Mouse (Mus musculus) heart, embryonic 11.5 days (tissue): ENCODE data around the gene Pkdcc. TPM values are rescaled to one million over a fixed set of nuclear protein-coding genes. Genes with fewer than 3 reads are reported as not detected.
A peak's percentile ranks its signal among the peaks of the same experiment; 100 is the strongest.

Source experiments
- ATAC-seq: fragments of 200-750 bp; cut with Nextera tagmentation; replicated peaks from 2 replicates; pipeline ENCODE4 v1.8.0; 2017; ENCODE audit warnings: moderate library complexity; ENCODE audit not compliant: insufficient number of reproducible peaks, low FRiP score, low TSS enrichment
- H3K27ac ChIP-seq: fragments of 300-500 bp; sonication (generic); 2 replicates; pipeline ENCODE4 v1.5.1; 2014; ENCODE audit warnings: mild to moderate bottlenecking, low read depth, low read length
- H3K27me3 ChIP-seq: fragments of 300-500 bp; sonication (generic); 2 replicates; pipeline ENCODE4 v1.6.1; 2014; ENCODE audit warnings: mild to moderate bottlenecking, low read length, mixed read lengths; ENCODE audit not compliant: control insufficient read depth, insufficient read depth
- H3K36me3 ChIP-seq: fragments of 300-500 bp; sonication (generic); 2 replicates; pipeline ENCODE4 v1.6.1; 2014; ENCODE audit warnings: mild to moderate bottlenecking, low read length, moderate library complexity, mixed read lengths; ENCODE audit not compliant: control insufficient read depth, insufficient read depth
- H3K4me1 ChIP-seq: fragments of 300-500 bp; sonication (generic); 2 replicates; pipeline ENCODE4 v1.6.1; 2014; ENCODE audit warnings: low read length; ENCODE audit not compliant: control insufficient read depth, insufficient read depth
- H3K4me2 ChIP-seq: fragments of 300-500 bp; sonication (generic); 2 replicates; pipeline ENCODE4 v1.6.1; 2014; ENCODE audit warnings: mild to moderate bottlenecking, moderate library complexity
- H3K4me3 ChIP-seq: fragments of 300-500 bp; sonication (generic); 2 replicates; pipeline ENCODE4 v1.5.1; 2014; ENCODE audit warnings: low read depth, low read length
- H3K9ac ChIP-seq: fragments of 300-500 bp; sonication (generic); 2 replicates; pipeline ENCODE4 v1.6.1; 2014; ENCODE audit warnings: mild to moderate bottlenecking, low read depth, low read length, moderate library complexity
- H3K9me3 ChIP-seq: fragments of 300-500 bp; sonication (generic); replicated peaks from 2 replicates; pipeline ENCODE4 v1.6.1; 2016; ENCODE audit warnings: low read length; ENCODE audit not compliant: control insufficient read depth
- WGBS: fragments of 180-500 bp; shearing (Covaris S2); extraction: QIAGEN DNeasy Blood & Tissue Kit; methylation state at CpG from one replicate; pipeline ENCODE4 v1.1.7; 2014; ENCODE audit not compliant: insufficient replicate concordance; 5-methylcytosine and 5-hydroxymethylcytosine counted together
- polyA plus RNA-seq: library from polyadenylated mRNA; unstranded; fragments of >200 nt; fragmentation: Nextera tagmentation; extraction: Ambion mirVana; gene quantifications from 2 replicates; pipeline ENCODE4 v1.2.1, GENCODE M21; 2014

The Pkdcc gene
- polyA plus RNA-seq, result 17.9 and 18.0 TPM in 2 replicates

DNA sequence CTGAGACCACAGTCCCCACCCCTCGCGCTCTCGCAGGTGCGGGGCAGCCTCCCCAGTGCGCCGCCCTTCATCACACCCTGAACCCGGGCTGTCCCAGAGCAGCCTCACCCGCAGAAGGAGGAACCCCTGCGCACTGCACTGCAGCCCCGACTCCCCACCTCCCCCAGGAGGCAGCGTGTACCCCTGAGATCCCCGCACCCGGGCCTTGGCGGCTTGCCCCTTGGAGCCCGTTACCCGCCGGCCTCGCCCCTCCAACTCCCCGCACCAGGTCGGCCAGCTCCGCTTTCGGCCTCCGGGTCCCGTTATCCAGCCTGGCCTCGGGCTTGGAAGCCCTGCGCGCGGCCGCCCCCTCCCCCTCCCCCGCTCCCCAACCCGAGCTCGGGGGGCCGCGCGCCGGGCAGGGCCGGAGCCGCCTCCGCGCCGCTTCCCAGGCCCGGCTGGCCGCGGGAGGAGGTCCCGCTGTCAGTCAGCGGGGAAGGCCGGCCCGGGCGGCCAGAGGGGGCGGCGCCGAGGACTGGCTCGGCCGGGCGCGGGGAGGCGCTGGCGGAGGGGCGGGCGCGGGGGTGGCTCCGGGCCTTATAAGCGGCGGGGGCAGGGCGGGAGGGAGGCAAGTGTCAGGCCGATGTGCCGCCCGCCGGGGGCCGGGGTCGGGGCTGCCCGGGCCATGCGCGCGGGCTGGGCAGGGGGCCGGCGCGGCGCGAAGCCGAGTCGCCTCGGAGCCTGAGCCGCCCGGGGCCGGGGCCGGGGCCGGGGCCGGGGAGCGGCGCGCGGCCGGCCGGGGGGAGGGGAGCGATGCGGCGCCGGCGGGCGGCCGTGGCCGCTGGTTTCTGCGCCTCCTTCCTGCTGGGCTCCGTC lies at the start of gene Pkdcc:
Pkdcc (plus strand) TSS at position 619 of the 855 bp plus-strand sequence.
- no peaks in the 10 kb centered on the region for H3K27me3 ChIP-seq

DNA sequence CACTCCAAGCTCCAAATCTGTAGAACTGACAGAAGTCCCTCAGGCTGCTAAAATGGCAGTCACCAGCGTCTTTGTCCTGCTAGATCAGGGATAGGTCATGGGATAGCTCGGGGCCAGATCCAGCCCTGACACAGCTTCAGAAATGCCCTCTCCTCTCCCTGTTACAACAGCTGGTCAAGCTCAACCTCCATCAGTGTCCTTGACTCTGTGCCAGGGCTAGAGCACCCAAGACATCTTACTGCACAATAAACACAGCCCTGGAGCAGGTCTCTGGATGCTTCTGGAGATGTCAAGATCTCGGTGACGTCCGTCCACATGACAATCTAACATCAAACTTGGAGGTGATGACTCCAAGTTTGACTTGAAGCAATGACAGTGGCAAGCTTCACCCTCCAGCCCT lies 48.9 kb upstream of the Pkdcc start:
- H3K36me3 ChIP-seq, result no peaks in the 10 kb centered on the region
- H3K4me2 ChIP-seq, result no peak overlapping the region
- H3K9ac ChIP-seq, result no peak overlapping the region
- ATAC-seq, result no peak
- H3K27ac ChIP-seq, result no peak overlapping the region
- no peaks in the 10 kb centered on the region for H3K27me3 ChIP-seq
- 54% methylated on average over 5 of the region's 5 CpGs for WGBS
- no peak overlapping the region for H3K4me3 ChIP-seq
- H3K4me1 ChIP-seq, result peaks cover 22% of the 10 kb centered on the region
- peaks cover under 1% of the 10 kb centered on the region; the same call in 1 of the 2 replicates for H3K9me3 ChIP-seq

More for the DNA sequence above, at the start of gene Pkdcc:
- Histone ChIP-seq H3K9me3 (no peaks in the 10 kb centered on the region), H3K9ac (peak within 1 kb of the TSS; percentile 99), H3K27ac (peak within 1 kb of the TSS; percentile 96), H3K4me2 (peak within 1 kb of the TSS; percentile 85), H3K4me3 (peak within 1 kb of the TSS; percentile 94), H3K4me1 (peaks cover 44% of the 10 kb centered on the region), H3K36me3 (no peaks in the 10 kb centered on the region)
- WGBS, result 2% methylated on average over 57 of the region's 105 CpGs
- ATAC-seq, result peak; percentile 80

- no peaks in the 10 kb centered on the region for H3K27me3 ChIP-seq
- 83% methylated on average over 4 of the region's 4 CpGs for WGBS
These were observed 38.9 kb upstream of the Pkdcc start for GRCm38 (mm10) chr17:83176146-83176545.

GRCm38 (mm10) chr17:83178483-83179150 lies 36.5 kb upstream of the Pkdcc start:
- Histone ChIP-seq H3K4me3 (no peak overlapping the region), H3K4me1 (peaks cover 3% of the 10 kb centered on the region; the same call in 1 of the 2 replicates), H3K27ac (no peak overlapping the region), H3K9me3 (no peaks in the 10 kb centered on the region), H3K27me3 (no peaks in the 10 kb centered on the region), H3K9ac (no peak overlapping the region), H3K4me2 (no peak overlapping the region), H3K36me3 (no peaks in the 10 kb centered on the region)
- no peak for ATAC-seq
- 69% methylated on average over 9 of the region's 9 CpGs for WGBS

More at GRCm38 (mm10) chr17:83176146-83176545, 38.9 kb upstream of the Pkdcc start:
- H3K9ac ChIP-seq, result no peak overlapping the region
- H3K9me3 ChIP-seq, result peaks cover 6% of the 10 kb centered on the region
- H3K4me1 ChIP-seq, result peaks cover 3% of the 10 kb centered on the region; the same call in 1 of the 2 replicates
- H3K4me2 ChIP-seq, result no peak overlapping the region
- no peak for ATAC-seq
- H3K36me3 ChIP-seq, result no peaks in the 10 kb centered on the region
- H3K27ac ChIP-seq, result no peak overlapping the region
- no peak overlapping the region for H3K4me3 ChIP-seq

GRCm38 (mm10) chr17:83179151-83179531 lies 36.0 kb upstream of the Pkdcc start:
- H3K4me1 ChIP-seq, result peaks cover 3% of the 10 kb centered on the region; the same call in 1 of the 2 replicates
- H3K36me3 ChIP-seq, result no peaks in the 10 kb centered on the region
- 62% methylated on average over 6 of the region's 6 CpGs for WGBS
- H3K4me3 ChIP-seq, result no peak overlapping the region
- no peaks in the 10 kb centered on the region for H3K27me3 ChIP-seq
- H3K9ac ChIP-seq, result no peak overlapping the region
- ATAC-seq, result no peak
- no peaks in the 10 kb centered on the region for H3K9me3 ChIP-seq
- H3K4me2 ChIP-seq, result no peak overlapping the region
- no peak overlapping the region for H3K27ac ChIP-seq

GRCm38 (mm10) chr17:83179569-83179968 lies 35.5 kb upstream of the Pkdcc start:
- Histone ChIP-seq H3K36me3 (no peaks in the 10 kb centered on the region), H3K4me3 (no peak overlapping the region), H3K9ac (no peak overlapping the region), H3K27me3 (no peaks in the 10 kb centered on the region), H3K9me3 (no peaks in the 10 kb centered on the region), H3K4me2 (no peak overlapping the region), H3K27ac (no peak overlapping the region), H3K4me1 (peaks cover 3% of the 10 kb centered on the region; the same call in 1 of the 2 replicates)
- 60% methylated on average over 4 of the region's 4 CpGs for WGBS
- ATAC-seq, result no peak

DNA sequence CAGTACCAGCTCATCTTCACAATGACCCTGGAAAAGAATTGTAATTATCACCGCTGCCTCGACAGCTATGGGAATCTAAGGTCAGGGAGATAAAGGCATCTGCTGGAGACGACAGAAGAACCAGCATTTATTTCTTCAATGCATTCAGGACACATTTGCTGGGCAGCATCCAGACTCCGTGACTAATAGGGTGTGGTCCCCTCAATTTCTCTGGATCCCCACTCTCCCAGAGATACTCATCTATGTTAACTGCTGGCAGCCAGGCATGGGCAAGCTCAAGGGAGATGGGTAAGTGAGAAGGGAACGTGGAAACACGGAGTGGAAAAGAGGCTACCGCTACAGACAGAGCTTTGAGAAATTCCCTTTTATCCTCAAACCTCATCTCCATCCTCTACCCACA lies 34.0 kb upstream of the Pkdcc start:
- WGBS, result 61% methylated on average over 7 of the region's 7 CpGs
- Histone ChIP-seq H3K27me3 (no peaks in the 10 kb centered on the region), H3K27ac (no peak overlapping the region), H3K4me2 (no peak overlapping the region), H3K4me1 (peaks cover 3% of the 10 kb centered on the region; the same call in 1 of the 2 replicates), H3K36me3 (no peaks in the 10 kb centered on the region), H3K9me3 (no peaks in the 10 kb centered on the region), H3K9ac (no peak overlapping the region), H3K4me3 (no peak overlapping the region)
- ATAC-seq, result no peak

- no peaks in the 10 kb centered on the region for H3K27me3 ChIP-seq
- no peak overlapping the region for H3K4me3 ChIP-seq
- WGBS, result 63% methylated on average over 7 of the region's 7 CpGs
- no peaks in the 10 kb centered on the region for H3K36me3 ChIP-seq
- ATAC-seq, result no peak
- H3K4me2 ChIP-seq, result no peak overlapping the region
- H3K9me3 ChIP-seq, result no peaks in the 10 kb centered on the region
- H3K4me1 ChIP-seq, result peaks cover 3% of the 10 kb centered on the region; the same call in 1 of the 2 replicates
- no peak overlapping the region for H3K27ac ChIP-seq
- no peak overlapping the region for H3K9ac ChIP-seq
These were observed 33.5 kb upstream of the Pkdcc start for GRCm38 (mm10) chr17:83181592-83181991.
